ENCODE assay signal across 10 mouse cellular contexts in the genomic region with DNA sequence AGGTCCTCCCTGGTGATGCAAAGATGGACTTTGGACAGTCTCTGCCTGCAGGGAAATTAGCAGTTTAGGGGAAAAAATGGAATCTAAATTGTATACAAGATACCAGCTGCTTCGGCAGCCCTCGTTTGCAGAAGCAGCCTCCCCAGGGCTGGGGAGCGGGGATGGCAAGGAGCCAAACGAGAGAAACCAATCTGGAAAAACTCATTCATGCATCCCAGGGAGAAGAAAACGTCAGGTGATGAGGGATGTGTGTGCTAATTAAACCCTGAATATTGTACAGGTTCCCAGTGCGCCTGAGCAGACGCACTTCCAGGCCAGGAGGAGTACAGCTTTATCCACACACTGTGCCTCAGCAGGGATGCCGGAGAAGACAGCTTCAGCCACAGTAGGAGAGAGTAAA. TPM values are rescaled to one million over a fixed set of nuclear protein-coding genes. Genes with fewer than 3 reads are reported as not detected.
DNase-seq lines count a peak whose midpoint lies in the region; ATAC-seq and TF ChIP-seq lines count a peak whose summit lies in the region.
"Had no signal": no experiment of that assay in that cellular context is flagged by ENCODE, and none has a peak within 500 bp of the region (broad histone marks: within the 10 kb centered on the region; RNA-seq: fewer than 3 reads in every experiment).

No protein-coding gene starts in this region.

- WGBS in cerebellum, adult 2 months: 7% methylated on average over 8 of the region's 8 CpGs
- WGBS in hindbrain, embryonic 14.5 days: 14% methylated on average over 8 of the region's 8 CpGs
- WGBS in midbrain, embryonic 14.5 days: 25% methylated on average over 8 of the region's 8 CpGs

- ATAC-seq in hindbrain, embryonic 14.5 days (ENCODE audit: low FRiP score): peak; percentile 12; the same call in 1 of the 2 replicates
- no peak; the same call in 1 of the 2 replicates for ATAC-seq in midbrain, embryonic 14.5 days (ENCODE audit: low FRiP score, low TSS enrichment)
- ATAC-seq in monocyte, adult 5-6 weeks (replicated peaks; ENCODE audit: insufficient number of reproducible peaks, low FRiP score, low TSS enrichment, poor library complexity, severe bottlenecking): no peak

- peaks cover 13% of the 10 kb centered on the region; the same call in 1 of the 2 replicates for H3K36me3 ChIP-seq in hindbrain, embryonic 14.5 days (replicated peaks; ENCODE audit: control insufficient read depth, insufficient read depth)
- H3K36me3 ChIP-seq in midbrain, embryonic 14.5 days (ENCODE audit: control insufficient read depth, insufficient read depth, low read length): peaks cover 8% of the 10 kb centered on the region
- H3K36me3 ChIP-seq: kidney, embryonic 15.5 days had no signal

- TF ChIP-seq CTCF in cerebellum, adult 2 months (IDR thresholded peaks at IDR 0.05; ENCODE audit: borderline replicate concordance, insufficient read depth, low read depth, low read length): no peak

- no peak for TF ChIP-seq POLR2A in cerebellum, adult 2 months (IDR thresholded peaks at IDR 0.05; ENCODE audit: borderline replicate concordance, insufficient read depth, low read length)

- peak; percentile 88 for DNase-seq in brain, adult 2 months (ENCODE audit: low read depth, low spot score)
- peak; percentile 61 to 72 for DNase-seq in cerebellum, adult 2 months
- DNase-seq in hindbrain, embryonic 14.5 days (ENCODE audit: low spot score): peak; percentile 79
- peak; percentile 81 for DNase-seq in midbrain, embryonic 14.5 days
- DNase-seq in gastrocnemius, adult 18-20 months (ENCODE audit: low spot score): no peak
- no peak for DNase-seq in testis, postnatal 10 days (ENCODE audit: low spot score)
- DNase-seq: heart, adult 11 months; lung, postnatal 10 days had no signal

- H3K27me3 ChIP-seq in cerebellum, adult 2 months (ENCODE audit: control insufficient read depth, insufficient read depth, low read length): no peaks in the 10 kb centered on the region
- no peaks in the 10 kb centered on the region for H3K27me3 ChIP-seq in hindbrain, embryonic 14.5 days (ENCODE audit: control insufficient read depth, insufficient read depth, low read length)
- no peaks in the 10 kb centered on the region for H3K27me3 ChIP-seq in midbrain, embryonic 14.5 days (ENCODE audit: control insufficient read depth, insufficient read depth, low read length)

- peak overlapping the region; percentile 81 for H3K4me2 ChIP-seq in hindbrain, embryonic 14.5 days (replicated peaks)
- H3K4me2 ChIP-seq in midbrain, embryonic 14.5 days (ENCODE audit: low read length): peak overlapping the region; percentile 93
- H3K4me2 ChIP-seq: kidney, embryonic 15.5 days had no signal

- H3K4me1 ChIP-seq in cerebellum, adult 2 months (ENCODE audit: control insufficient read depth, insufficient read depth, low read length): peaks cover 27% of the 10 kb centered on the region
- H3K4me1 ChIP-seq in hindbrain, embryonic 14.5 days (replicated peaks; ENCODE audit: control insufficient read depth, insufficient read depth, low read length): peaks cover 40% of the 10 kb centered on the region
- H3K4me1 ChIP-seq in midbrain, embryonic 14.5 days (ENCODE audit: control insufficient read depth, insufficient read depth, low read length): peaks cover 36% of the 10 kb centered on the region

- peak overlapping the region; percentile 10 for H3K9ac ChIP-seq in hindbrain, embryonic 14.5 days
- H3K9ac ChIP-seq in midbrain, embryonic 14.5 days (replicated peaks; ENCODE audit: low read length): no peak overlapping the region
- H3K9ac ChIP-seq: kidney, embryonic 15.5 days had no signal

- no peaks in the 10 kb centered on the region for H3K9me3 ChIP-seq in hindbrain, embryonic 14.5 days (ENCODE audit: control insufficient read depth, low read length)
- no peaks in the 10 kb centered on the region for H3K9me3 ChIP-seq in midbrain, embryonic 14.5 days (ENCODE audit: control insufficient read depth, low read length)
- H3K9me3 ChIP-seq: kidney, embryonic 15.5 days had no signal

- no peak overlapping the region for H3K4me3 ChIP-seq in cerebellum, adult 2 months (replicated peaks; ENCODE audit: insufficient read depth, low read depth, low read length)
- H3K4me3 ChIP-seq in hindbrain, embryonic 14.5 days (replicated peaks; ENCODE audit: low read length): peak overlapping the region; percentile 13; the same call in 1 of the 2 replicates
- peak overlapping the region; percentile 19; the same call in 1 of the 2 replicates for H3K4me3 ChIP-seq in midbrain, embryonic 14.5 days (replicated peaks; ENCODE audit: low read depth, low read length)
- H3K4me3 ChIP-seq: kidney, embryonic 15.5 days had no signal

- H3K27ac ChIP-seq in cerebellum, adult 2 months (ENCODE audit: insufficient read depth, low read length): peak overlapping the region; percentile 48; the same call in 1 of the 2 replicates
- H3K27ac ChIP-seq in hindbrain, embryonic 14.5 days: peak overlapping the region; percentile 78
- H3K27ac ChIP-seq in midbrain, embryonic 14.5 days (replicated peaks; ENCODE audit: low read depth, low read length): peak overlapping the region; percentile 95; the same call in 1 of the 2 replicates
- H3K27ac ChIP-seq: kidney, embryonic 15.5 days had no signal

RNA-seq across cellular contexts. Expression of gene Podxl2, which starts 3.3 kb away (rescaled TPM):
- 538 and 541 TPM in 2 replicates for polyA plus RNA-seq in cerebellum, adult 2 months (2012; rRNA removed)
- polyA plus RNA-seq in hindbrain, embryonic 14.5 days (2014; fragmentation: Nextera tagmentation; extraction: Ambion mirVana): 525 and 527 TPM in 2 replicates
- 525 and 630 TPM in 2 replicates for polyA plus RNA-seq in midbrain, embryonic 14.5 days (2014; fragmentation: Nextera tagmentation; extraction: Ambion mirVana)
- total RNA-seq in gastrocnemius, adult 18-20 months (2021): 10 to 100 TPM; 63.1 to 63.5 TPM
- total RNA-seq in monocyte, adult 5-6 weeks (2017): not detected in 3 replicates

RNA-seq across cellular contexts. Expression of gene Mcm2, which starts 27.0 kb away (rescaled TPM):
- 7.5 and 9.8 TPM in 2 replicates for polyA plus RNA-seq in cerebellum, adult 2 months (2012; rRNA removed)
- 27.0 and 30.2 TPM in 2 replicates for polyA plus RNA-seq in hindbrain, embryonic 14.5 days (2014; fragmentation: Nextera tagmentation; extraction: Ambion mirVana)
- polyA plus RNA-seq in midbrain, embryonic 14.5 days (2014; fragmentation: Nextera tagmentation; extraction: Ambion mirVana): 22.2 and 39.0 TPM in 2 replicates
- 1 to 10 TPM; 6.1 to 6.4 TPM for total RNA-seq in gastrocnemius, adult 18-20 months (2021)
- 10.9 to 27.9 TPM (median 20.2 TPM) in 3 replicates for total RNA-seq in monocyte, adult 5-6 weeks (2017)

RNA-seq across cellular contexts. Expression of gene Abtb1, which starts 29.8 kb away (rescaled TPM):
- 116 TPM in 2 replicates for polyA plus RNA-seq in cerebellum, adult 2 months (2012; rRNA removed)
- 28.1 and 33.8 TPM in 2 replicates for polyA plus RNA-seq in hindbrain, embryonic 14.5 days (2014; fragmentation: Nextera tagmentation; extraction: Ambion mirVana)
- polyA plus RNA-seq in midbrain, embryonic 14.5 days (2014; fragmentation: Nextera tagmentation; extraction: Ambion mirVana): 30.1 and 41.7 TPM in 2 replicates
- total RNA-seq in gastrocnemius, adult 18-20 months (2021): 10 to 100 TPM; 20.6 to 23.2 TPM
- 32.9 to 52.6 TPM (median 51.6 TPM) in 3 replicates for total RNA-seq in monocyte, adult 5-6 weeks (2017)

RNA-seq across cellular contexts. Expression of gene Tpra1, which starts 30.5 kb away (rescaled TPM):
- 206 and 236 TPM in 2 replicates for polyA plus RNA-seq in cerebellum, adult 2 months (2012; rRNA removed)
- 45.8 and 48.5 TPM in 2 replicates for polyA plus RNA-seq in hindbrain, embryonic 14.5 days (2014; fragmentation: Nextera tagmentation; extraction: Ambion mirVana)
- 50.0 and 77.0 TPM in 2 replicates for polyA plus RNA-seq in midbrain, embryonic 14.5 days (2014; fragmentation: Nextera tagmentation; extraction: Ambion mirVana)
- total RNA-seq in gastrocnemius, adult 18-20 months (2021): 10 to 100 TPM; 17.9 to 27.9 TPM
- total RNA-seq in monocyte, adult 5-6 weeks (2017): 24.4 to 70.1 TPM (median 35.2 TPM) in 3 replicates

Comparison
In these comparisons a context has a peak if more than half of its experiments do, and no peak if none do; other contexts are left out.
1. DNase-seq: peak in brain, adult 2 months (single experiment), cerebellum, adult 2 months (2 of 2), hindbrain, embryonic 14.5 days (single experiment) and midbrain, embryonic 14.5 days (single experiment); none in gastrocnemius, adult 18-20 months (single experiment) and testis, postnatal 10 days (single experiment).
2. Peak in every context shown above with its lines, with median percentiles within 50 percentile points of each other: H3K27ac ChIP-seq.